Mouse (Mus musculus) heart, postnatal 0 days (tissue): ENCODE measurements at regions not wholly inside any gene's neighbourhood (a gene's known extent, or its start where the extent isn't known, plus 50 kb on each side); places are given as distances from the start of the nearest gene placed in this dataset.

Source experiments
- CTCF ChIP-seq: IDR thresholded peaks from 2 replicates; pipeline ENCODE4 v1.5.1; 2016; ENCODE audit warnings: antibody characterized with exemption, control low read depth, low read depth
- EP300 ChIP-seq: IDR thresholded peaks from 2 replicates; pipeline ENCODE4 v1.6.1; 2016; ENCODE audit warnings: antibody characterized with exemption, low read depth

DNA sequence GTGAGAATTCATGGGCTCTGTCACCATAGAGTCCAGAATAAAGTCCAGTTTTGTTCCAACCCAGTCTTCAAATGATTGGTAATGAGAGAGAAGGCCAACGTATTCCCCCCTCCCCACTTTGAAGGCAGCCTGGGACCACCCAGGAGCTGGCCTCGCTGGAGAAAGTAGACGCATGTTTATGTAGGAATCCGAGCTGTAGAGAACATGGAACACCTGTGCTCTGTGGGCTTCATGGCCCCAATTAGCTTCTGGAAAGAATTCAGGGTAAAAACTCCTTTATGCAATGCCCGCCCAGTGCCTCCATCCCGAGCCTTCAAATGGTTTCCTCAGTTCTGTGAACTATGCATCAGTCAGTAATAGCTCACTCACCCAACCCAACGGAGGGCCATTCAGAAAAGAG lies 62.3 kb upstream of the Hmga2 start:
- TF ChIP-seq EP300 = no peak
- TF ChIP-seq CTCF = no peak
